Mouse (Mus musculus) embryonic facial prominence, embryonic 15.5 days (tissue): Measurements from ENCODE around the gene Slc1a5. TPM values are rescaled to one million over a fixed set of nuclear protein-coding genes. Genes with fewer than 3 reads are reported as not detected.

Experiments
- polyA plus RNA-seq: library from polyadenylated mRNA; unstranded; fragments of >200 nt; fragmentation: Nextera tagmentation; extraction: Ambion mirVana; gene quantifications from 2 replicates; pipeline ENCODE4 v1.2.1, GENCODE M21; 2015

Gene Slc1a5
- polyA plus RNA-seq, 1 experiment from 2014 or later, result 35.5 TPM

Other genes with a start within 250 kb of the Slc1a5 start
- gene Arhgap35, start 166.3 kb upstream of the Slc1a5 start, polyA plus RNA-seq, result 16.8 and 17.2 TPM in 2 replicates
- not detected in 2 replicates for gene Ceacam15, start 105.6 kb upstream of the Slc1a5 start, polyA plus RNA-seq
- gene Ceacam9, start 59.4 kb upstream of the Slc1a5 start, polyA plus RNA-seq, result not detected in 2 replicates
- 273 and 275 TPM in 2 replicates for gene Ap2s1, start 42.9 kb upstream of the Slc1a5 start, polyA plus RNA-seq
- 108 and 114 TPM in 2 replicates for gene Strn4, start 34.5 kb downstream of the Slc1a5 start, polyA plus RNA-seq
- gene Fkrp, start 35.4 kb downstream of the Slc1a5 start, polyA plus RNA-seq, result 27.8 and 30.3 TPM in 2 replicates
- 22.1 and 23.0 TPM in 2 replicates for gene Prkd2, start 61.6 kb downstream of the Slc1a5 start, polyA plus RNA-seq
- gene Dact3, start 94.0 kb downstream of the Slc1a5 start, polyA plus RNA-seq, result 5.4 and 6.3 TPM in 2 replicates
- 27.8 and 36.3 TPM in 2 replicates for gene Gng8, start 110.4 kb downstream of the Slc1a5 start, polyA plus RNA-seq
- 2.5 and 3.1 TPM in 2 replicates for gene Ptgir, start 125.2 kb downstream of the Slc1a5 start, polyA plus RNA-seq
- gene Calm3, start 142.8 kb downstream of the Slc1a5 start, polyA plus RNA-seq, result 117 and 138 TPM in 2 replicates
- 22.4 and 26.0 TPM in 2 replicates for gene Pnmal2, start 163.3 kb downstream of the Slc1a5 start, polyA plus RNA-seq
- gene Pnmal1, start 178.3 kb downstream of the Slc1a5 start, polyA plus RNA-seq, result 1.8 and 2.9 TPM in 2 replicates
- 0.28 and 0.32 TPM in 2 replicates for gene Gm42372, start 201.7 kb downstream of the Slc1a5 start, polyA plus RNA-seq
- gene Ccdc8, start 211.4 kb downstream of the Slc1a5 start, polyA plus RNA-seq, result 41.5 and 43.9 TPM in 2 replicates
- 112 and 113 TPM in 2 replicates for gene Ppp5c, start 246.6 kb downstream of the Slc1a5 start, polyA plus RNA-seq